Mouse (Mus musculus) lung, postnatal 0 days (tissue): Measurements from ENCODE around the gene Ccl7.

Source experiments
- CTCF ChIP-seq: IDR thresholded peaks from 2 replicates; pipeline ENCODE4 v1.5.1; 2016; ENCODE audit warnings: antibody characterized with exemption, mild to moderate bottlenecking
- EP300 ChIP-seq: IDR thresholded peaks from 2 replicates; pipeline ENCODE4 v1.6.1; 2016; ENCODE audit warnings: antibody characterized with exemption, mild to moderate bottlenecking, control low read depth

DNA sequence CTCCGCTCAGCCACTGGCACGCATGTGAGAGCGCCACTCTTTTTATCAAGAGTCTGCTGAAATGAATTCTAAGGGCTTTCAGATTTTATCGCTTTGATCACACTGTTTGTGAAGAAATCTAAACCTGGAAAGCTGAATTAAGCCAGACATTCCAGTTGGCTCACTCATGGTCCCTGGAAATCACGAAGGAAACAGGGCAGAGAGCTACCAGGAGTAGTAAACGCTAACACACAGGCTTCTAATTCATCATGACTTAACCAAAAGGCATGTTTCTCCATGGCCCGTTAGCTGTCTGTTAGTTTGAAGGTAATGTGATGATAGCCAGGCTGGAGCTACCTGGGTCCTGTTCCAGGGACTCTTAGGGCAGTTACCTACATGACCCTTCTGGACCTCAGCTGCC, 11.1 kb upstream of the Ccl7 start:
- TF ChIP-seq CTCF (no peak), EP300 (no peak)
